Mouse (Mus musculus) C2C12 (cell line): ENCODE measurements around the gene Enc1. TPM values are rescaled to one million over a fixed set of nuclear protein-coding genes. Genes with fewer than 3 reads are reported as not detected.
A peak's percentile ranks its signal among the peaks of the same experiment; 100 is the strongest.

Source experiments
- H3K27me3 ChIP-seq: one replicate; pipeline ENCODE4 v1.6.1; 2011; ENCODE audit not compliant: control insufficient read depth, insufficient read depth, insufficient read length
- H3K36me3 ChIP-seq: one replicate; pipeline ENCODE4 v1.6.1; 2011; ENCODE audit not compliant: control insufficient read depth, insufficient read depth
- H3K4me3 ChIP-seq: one replicate; pipeline ENCODE4 v1.5.1; 2011; ENCODE audit warnings: mild to moderate bottlenecking, control low read depth; ENCODE audit not compliant: poor library complexity, insufficient read depth, severe bottlenecking
- H3K79me2 ChIP-seq: one replicate; pipeline ENCODE4 v1.6.1; 2011; ENCODE audit not compliant: control insufficient read depth, insufficient read depth
- H3K79me3 ChIP-seq: one replicate; pipeline ENCODE4 v1.6.1; 2011; ENCODE audit warnings: low read depth, control low read depth
- H3ac ChIP-seq: one replicate; pipeline ENCODE3; 2011; ENCODE audit warnings: low read depth; ENCODE audit not compliant: control insufficient read depth, insufficient read length
- CEBPB ChIP-seq: IDR thresholded peaks from one replicate; pipeline ENCODE4 v1.6.1; 2011; ENCODE audit warnings: low read depth, mild to moderate bottlenecking, control low read depth, moderate library complexity
- CTCF ChIP-seq: IDR thresholded peaks from one replicate; pipeline ENCODE4 v1.5.1; 2011; ENCODE audit not compliant: control insufficient read depth, insufficient read depth, insufficient read length
- FOSL1 ChIP-seq: IDR thresholded peaks from one replicate; pipeline ENCODE4 v1.8.0; 2011; ENCODE audit warnings: mild to moderate bottlenecking, low read length; ENCODE audit not compliant: poor library complexity, insufficient read depth, severe bottlenecking
- MAX ChIP-seq: IDR thresholded peaks from one replicate; pipeline ENCODE4 v1.6.1; 2011; ENCODE audit warnings: mild to moderate bottlenecking, control low read depth
- MYOD1 ChIP-seq: IDR thresholded peaks from one replicate; pipeline ENCODE4 v1.6.1; 2011; ENCODE audit warnings: low read depth; ENCODE audit not compliant: control insufficient read depth, insufficient read length
- MYOG ChIP-seq: IDR thresholded peaks from one replicate; pipeline ENCODE4 v1.6.1; 2011; ENCODE audit not compliant: control insufficient read depth, insufficient read length; ENCODE audit errors: extremely low read depth
- USF1 ChIP-seq: IDR thresholded peaks from one replicate; pipeline ENCODE4 v1.6.1; 2011; ENCODE audit warnings: low read depth, mild to moderate bottlenecking, control low read depth, moderate library complexity
- polyA plus RNA-seq: library from polyadenylated mRNA; unstranded; fragments of >200 nt; fragmentation: generic; extraction: Trizol; gene quantifications from one replicate; pipeline ENCODE4 v1.2.1, GENCODE M21; 2012; ENCODE audit warnings: missing spikeins

Gene Enc1
- polyA plus RNA-seq, 1 experiment: 40.9 TPM

- H3K79me2 ChIP-seq: no peaks in the 10 kb centered on the region
- H3K4me3 ChIP-seq: no peak overlapping the region
- H3K79me3 ChIP-seq: no peaks in the 10 kb centered on the region
- H3ac ChIP-seq: no peak overlapping the region
- no peaks in the 10 kb centered on the region for H3K36me3 ChIP-seq
- no peak for TF ChIP-seq MYOD1
- TF ChIP-seq MYOG: no peak
- H3K27me3 ChIP-seq: no peaks in the 10 kb centered on the region
Measured at GRCm38 (mm10) chr13:97233092-97233491, 7.8 kb upstream of the Enc1 start.

- H3K79me2 ChIP-seq: no peaks in the 10 kb centered on the region
- H3K4me3 ChIP-seq: no peak overlapping the region
- no peaks in the 10 kb centered on the region for H3K79me3 ChIP-seq
- no peaks in the 10 kb centered on the region for H3K36me3 ChIP-seq
- H3ac ChIP-seq: no peak overlapping the region
- TF ChIP-seq CTCF: peak; percentile 25
- no peak for TF ChIP-seq CEBPB
- no peaks in the 10 kb centered on the region for H3K27me3 ChIP-seq
Measured at GRCm38 (mm10) chr13:97234785-97235417, 6.0 kb upstream of the Enc1 start.

GRCm38 (mm10) chr13:97235911-97236310 lies 5.0 kb upstream of the Enc1 start:
- H3K79me3 ChIP-seq: no peaks in the 10 kb centered on the region
- H3K36me3 ChIP-seq: no peaks in the 10 kb centered on the region
- TF ChIP-seq MAX (no peak), MYOD1 (no peak), CTCF (no peak), MYOG (no peak), USF1 (no peak), CEBPB (no peak), FOSL1 (no peak)
- no peaks in the 10 kb centered on the region for H3K27me3 ChIP-seq
- H3K79me2 ChIP-seq: no peaks in the 10 kb centered on the region
- H3K4me3 ChIP-seq: no peak overlapping the region
- H3ac ChIP-seq: no peak overlapping the region

DNA sequence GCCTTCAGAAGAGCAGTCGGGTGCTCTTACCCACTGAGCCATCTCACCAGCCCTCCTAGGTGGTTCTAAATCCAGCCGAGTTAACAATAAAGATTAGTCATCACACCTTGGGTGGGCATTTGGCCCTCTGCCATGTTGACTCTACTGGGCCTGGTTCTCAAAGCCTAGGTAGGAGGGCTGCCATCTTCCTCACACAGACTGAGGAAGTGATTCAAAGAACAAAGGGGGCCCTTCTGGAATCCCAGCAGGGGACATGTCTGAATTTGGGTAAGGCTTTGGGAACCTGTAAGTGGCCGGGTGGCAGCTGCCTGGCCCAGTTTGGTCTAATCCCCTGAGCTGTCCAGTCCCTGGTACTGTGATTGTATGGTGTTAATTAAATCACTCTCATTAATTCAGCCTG lies 3.2 kb upstream of the Enc1 start:
- peaks cover 17% of the 10 kb centered on the region for H3K79me3 ChIP-seq
- no peak overlapping the region for H3K4me3 ChIP-seq
- no peak for TF ChIP-seq MYOG
- no peak for TF ChIP-seq USF1
- no peak for TF ChIP-seq FOSL1
- TF ChIP-seq MAX: no peak
- no peak for TF ChIP-seq MYOD1
- no peak for TF ChIP-seq CEBPB
- TF ChIP-seq CTCF: no peak
- H3K79me2 ChIP-seq: peaks cover 17% of the 10 kb centered on the region
- H3K27me3 ChIP-seq: no peaks in the 10 kb centered on the region
- H3K36me3 ChIP-seq: no peaks in the 10 kb centered on the region
- no peak overlapping the region for H3ac ChIP-seq

DNA sequence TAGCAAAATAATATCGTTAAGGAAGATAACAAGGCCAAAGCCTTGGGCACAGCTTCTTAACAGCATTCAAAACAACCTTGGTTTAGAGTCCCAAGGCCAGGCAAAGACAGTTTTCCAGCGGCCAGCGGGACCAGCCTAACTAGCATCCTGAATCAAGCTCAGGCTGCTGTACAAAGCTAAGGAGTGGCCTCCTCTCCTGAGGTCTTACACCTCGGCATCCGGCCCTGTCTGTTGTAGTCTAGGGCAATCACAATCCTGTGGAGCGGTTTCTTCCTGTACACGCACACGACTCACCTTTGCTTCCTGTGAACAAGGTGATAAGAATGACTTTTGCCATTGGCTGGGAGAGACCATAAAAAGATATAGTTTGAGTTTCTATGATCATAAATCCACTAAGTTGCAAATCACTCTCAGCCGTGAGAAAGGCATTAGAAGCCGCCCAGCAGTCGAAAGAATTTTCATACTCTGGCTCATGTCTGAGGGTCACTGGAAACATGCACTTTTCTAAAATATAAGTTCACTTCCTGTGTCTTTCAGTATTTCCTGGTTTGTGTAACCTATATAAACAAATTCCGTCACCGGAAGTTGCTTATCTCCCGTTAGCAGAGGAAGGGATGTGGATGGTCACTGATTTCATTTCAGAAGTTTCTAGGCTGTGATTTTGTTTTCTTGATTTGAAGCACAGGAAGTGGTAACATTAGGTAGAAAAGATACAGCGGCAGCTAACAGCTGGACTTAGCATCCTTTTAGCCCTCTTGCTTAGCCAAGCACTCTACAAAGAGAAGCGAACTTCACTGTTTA lies 2.5 kb upstream of the Enc1 start:
- no peak overlapping the region for H3ac ChIP-seq
- peaks cover 24% of the 10 kb centered on the region for H3K79me2 ChIP-seq
- H3K27me3 ChIP-seq: no peaks in the 10 kb centered on the region
- H3K36me3 ChIP-seq: no peaks in the 10 kb centered on the region
- TF ChIP-seq CEBPB (no peak), MYOD1 (no peak), MAX (no peak), MYOG (no peak), USF1 (no peak), FOSL1 (no peak), CTCF (no peak)
- no peak overlapping the region for H3K4me3 ChIP-seq
- H3K79me3 ChIP-seq: peaks cover 23% of the 10 kb centered on the region

DNA sequence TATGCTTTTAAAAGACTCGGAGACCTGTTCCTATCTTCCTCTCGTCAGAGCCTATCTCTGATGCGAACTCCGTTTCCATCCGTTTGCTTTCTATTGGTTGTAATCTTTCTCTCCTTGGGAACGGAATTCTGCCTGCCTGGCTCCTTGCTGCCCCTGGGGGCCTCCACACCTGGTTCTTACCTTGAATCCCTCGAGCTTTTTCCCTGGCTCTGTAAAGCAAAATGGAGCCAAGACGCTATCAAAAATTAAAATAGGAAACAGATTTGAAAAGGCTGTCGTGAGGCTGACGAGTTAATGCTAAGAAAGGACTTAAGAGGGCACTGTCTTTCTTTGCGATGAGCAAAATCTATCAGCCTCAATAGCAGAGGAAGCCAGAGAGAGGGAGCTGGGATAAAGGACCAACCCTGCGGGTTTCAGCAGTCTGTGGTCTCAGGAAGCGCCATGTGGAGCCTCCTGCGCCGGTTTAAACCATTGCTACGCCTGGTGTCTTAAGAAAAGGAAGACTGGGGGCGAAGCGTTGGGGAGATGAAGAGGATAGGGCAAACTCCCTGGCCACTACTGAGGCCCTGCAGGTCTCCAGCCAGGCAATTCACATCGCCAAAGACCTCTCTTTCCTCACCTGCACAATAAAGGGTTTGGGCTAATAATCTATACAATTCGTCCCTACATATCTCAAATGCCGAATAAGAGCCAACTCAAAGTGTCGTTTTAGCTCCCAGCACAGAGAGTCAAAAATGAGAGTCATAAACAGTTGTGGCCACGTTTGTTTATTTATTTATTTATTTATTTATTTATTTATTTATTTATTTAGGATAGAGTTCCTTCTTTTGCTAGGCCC lies 1.3 kb upstream of the Enc1 start:
- TF ChIP-seq MYOG (no peak), USF1 (no peak), MAX (peak; percentile 22), CEBPB (no peak)

More for the DNA sequence above, 1.3 kb upstream of the Enc1 start:
- H3ac ChIP-seq: no peak overlapping the region
- peaks cover 10% of the 10 kb centered on the region for H3K36me3 ChIP-seq
- no peak overlapping the region for H3K4me3 ChIP-seq
- peaks cover 35% of the 10 kb centered on the region for H3K79me3 ChIP-seq
- H3K27me3 ChIP-seq: no peaks in the 10 kb centered on the region
- H3K79me2 ChIP-seq: peaks cover 36% of the 10 kb centered on the region
